Mouse (Mus musculus) right cerebral cortex, adult 2 months (tissue): Measurements from ENCODE around the gene Ostn.

Experiments used
- DNase-seq, 2 experiments: peaks; one replicate each; pipeline ENCODE4 v3.0.0; 2021 to 2022; ENCODE audit warnings: low spot score in 2 of 2

Ostn gene

DNA sequence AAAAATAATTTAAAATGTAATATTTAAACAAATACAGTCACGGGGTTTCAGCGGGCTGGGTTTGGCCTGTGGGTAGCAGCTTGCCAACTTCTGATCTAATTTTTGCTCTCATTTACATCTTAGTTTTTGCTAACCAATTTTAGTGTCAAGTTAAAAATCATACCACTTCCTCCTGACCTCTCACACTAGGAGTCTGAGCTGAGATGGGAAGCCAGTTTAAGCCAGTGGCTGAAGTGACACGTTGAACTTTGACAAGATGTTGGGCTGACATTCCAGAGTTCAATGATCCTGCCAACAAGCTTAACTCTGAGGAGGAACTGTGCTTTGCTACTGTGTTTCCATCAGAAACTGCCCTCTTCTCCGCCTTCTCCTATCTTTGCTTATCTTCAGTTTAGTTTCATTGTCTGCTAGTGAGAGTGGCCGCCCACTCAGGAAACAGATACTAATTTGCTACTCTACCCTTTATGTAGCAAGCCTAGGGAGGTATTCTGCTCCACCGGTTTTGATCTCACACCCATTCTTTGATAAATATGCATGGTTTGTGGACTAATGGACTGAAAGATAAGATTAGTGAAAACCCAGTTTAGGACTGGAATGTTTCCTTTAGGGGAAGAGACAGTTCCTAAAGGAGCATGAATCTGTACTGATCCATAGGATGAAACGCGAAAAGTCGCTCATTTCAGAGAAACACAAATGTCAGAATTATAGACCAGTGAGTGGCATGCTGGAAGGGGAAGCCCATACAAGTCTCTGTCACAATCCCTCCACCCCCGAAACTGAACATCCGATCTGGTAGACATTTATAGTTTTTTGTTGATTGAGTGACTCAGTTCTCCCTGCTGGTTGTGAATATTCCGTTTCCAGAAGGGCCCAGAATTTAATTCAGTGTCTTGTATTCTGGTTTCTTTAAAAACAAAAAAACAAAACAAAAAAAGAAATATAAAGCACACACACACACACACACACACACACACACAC is 80.6 kb downstream of the Ostn start:
- no peak for DNase-seq

DNA sequence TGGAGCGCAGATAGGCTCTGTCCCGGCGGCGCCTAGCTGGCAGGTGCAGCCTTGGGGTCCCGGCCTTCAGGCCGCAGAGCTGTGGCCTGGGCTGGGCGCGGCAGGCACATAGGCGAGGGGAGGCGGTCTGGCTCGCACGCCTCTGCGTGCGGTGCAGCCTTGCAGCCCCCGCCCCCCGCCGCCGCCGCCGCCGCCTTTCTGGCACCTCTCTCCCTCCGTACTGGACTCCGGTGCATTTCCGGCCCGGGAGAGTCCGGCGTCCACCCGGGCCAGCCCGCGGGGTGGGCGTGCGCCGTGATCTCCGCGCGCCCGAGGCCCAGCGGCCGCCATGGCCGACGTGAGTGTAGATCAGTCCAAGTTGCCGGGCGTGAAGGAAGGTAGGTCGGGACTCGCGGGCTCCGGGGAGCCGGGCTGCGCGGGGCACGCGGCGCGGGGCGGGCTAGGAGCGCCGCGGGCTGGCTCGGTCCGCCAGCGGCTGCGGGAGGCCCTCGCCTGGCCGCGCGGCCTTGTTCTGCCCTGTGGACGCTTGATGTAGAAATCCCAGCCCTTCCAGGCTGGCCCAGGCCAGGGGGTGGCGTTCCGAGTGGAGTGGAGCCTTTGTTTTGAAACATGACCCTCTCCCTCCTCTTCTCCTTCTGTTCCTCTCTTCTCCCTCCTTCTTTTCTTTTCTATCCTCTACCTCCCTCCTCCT is 81.6 kb downstream of the Ostn start, which contains the start of gene Ccdc50:
TSS of gene Ccdc50 (plus strand) at position 109 of the 691 bp plus-strand sequence.
- DNase-seq: peak; percentile 73 to 83

DNA sequence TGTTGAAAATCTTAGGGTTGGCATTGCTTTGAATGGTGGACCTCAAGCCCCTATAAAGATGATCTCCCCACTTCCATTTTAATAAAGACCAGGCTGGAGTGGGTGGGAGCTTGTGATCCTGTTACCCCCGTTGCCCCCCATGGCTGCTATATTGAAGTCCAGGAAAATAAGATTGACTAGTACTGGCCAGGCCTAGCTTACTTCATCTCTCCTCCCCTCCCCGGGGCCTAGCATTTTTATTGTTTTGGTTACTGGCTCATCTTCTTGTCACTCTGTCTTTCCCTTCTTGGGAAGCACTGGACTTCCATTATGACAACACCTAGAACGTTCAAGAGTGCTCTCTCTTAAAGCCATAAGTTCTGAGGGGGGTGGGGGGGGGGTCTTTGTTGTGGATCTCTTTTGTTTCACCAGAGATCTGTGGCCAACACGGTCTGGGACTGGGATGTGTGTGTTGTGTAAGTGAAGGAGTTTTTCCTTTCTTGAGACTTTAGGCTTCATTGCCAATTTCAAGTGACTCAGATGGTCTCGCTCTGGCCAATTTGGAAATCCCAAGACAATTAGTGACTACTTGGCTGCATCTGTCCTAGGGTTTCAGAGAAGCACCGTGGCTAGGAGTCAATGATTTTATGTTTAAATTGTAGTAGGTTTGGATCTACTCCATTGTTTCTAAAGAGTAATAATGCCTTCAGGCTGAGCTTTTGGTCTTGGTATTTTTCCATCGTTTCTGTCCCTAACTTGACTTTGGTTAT is 82.4 kb downstream of the Ostn start:
- DNase-seq: peak in 1 of 2 experiments; percentile 22

DNA sequence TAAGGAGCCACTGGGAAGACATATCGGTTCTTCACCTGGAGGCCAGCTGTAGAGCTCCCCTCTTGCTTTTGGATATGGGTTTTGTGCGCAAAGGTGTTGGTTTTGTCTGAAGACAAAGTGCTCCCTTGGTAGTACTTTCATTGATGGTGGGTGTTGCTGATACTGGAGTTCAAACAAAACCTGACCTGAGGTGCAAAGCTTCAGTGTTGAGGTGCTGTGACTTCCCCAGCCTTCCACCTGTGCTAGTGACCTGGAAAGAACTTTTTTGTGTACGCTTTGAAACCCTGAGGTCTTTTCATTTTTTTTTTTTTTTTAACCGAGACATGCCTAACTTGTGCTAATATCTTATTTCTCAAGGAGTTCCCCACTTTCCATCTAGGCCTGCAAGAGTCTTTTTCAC is 83.0 kb downstream of the Ostn start:
- DNase-seq: no peak

DNA sequence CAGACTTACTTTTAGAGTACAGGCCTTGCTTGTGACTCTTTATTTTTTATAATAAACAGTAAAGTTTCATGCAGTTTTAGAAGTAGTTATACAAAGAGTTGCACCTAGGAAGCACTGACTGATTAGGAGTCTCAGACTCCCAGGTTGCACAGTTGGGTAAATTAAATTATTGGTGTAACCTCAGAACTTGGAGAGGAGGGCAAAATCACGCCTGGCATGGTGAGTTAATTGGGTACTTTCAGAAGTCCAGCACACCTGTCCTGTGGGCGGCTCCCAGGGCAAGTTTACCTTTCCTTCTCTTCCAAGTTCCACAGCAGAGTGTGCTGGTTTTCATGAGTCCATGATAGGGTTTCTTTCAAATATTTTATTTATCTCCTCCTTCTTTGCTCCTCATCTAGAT is 84.6 kb downstream of the Ostn start:
- DNase-seq: no peak

DNA sequence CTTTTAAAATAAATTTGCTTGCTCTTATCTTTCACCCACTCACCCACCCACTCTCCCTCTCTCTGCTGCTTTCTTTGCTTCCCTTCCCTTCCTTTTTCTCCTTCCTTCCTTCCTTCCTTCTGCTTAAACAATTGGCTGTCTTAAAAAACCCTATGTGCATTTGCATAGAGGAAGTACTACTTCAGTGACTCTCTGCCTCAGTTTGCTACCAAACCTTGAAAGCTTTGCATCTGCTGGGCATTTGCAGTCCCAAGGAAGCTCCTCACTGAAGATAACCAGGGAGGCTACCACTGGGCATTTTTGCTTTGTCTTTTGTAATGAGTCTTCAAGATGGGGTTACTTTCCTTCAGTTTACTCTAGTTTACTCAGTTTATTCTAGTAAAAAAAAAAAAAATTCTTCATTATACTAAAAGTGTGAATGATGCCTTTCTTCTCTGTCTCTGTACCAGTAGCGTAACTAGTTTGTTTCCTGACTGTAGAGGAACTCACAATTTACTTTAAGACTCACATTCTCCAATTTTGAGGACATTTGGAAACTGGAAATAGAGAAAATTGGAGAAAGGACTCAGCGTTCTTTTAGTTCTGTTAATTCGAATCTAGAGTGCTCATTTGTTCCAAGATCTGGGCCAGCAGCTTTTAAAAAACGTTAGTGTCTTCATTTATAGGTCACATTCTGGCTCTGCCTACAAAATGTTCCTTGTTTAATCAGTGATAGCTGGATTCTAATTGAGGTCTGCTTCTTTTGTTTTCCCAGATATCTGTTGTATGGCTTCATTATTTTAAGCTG is 88.2 kb downstream of the Ostn start:
- DNase-seq: no peak

DNA sequence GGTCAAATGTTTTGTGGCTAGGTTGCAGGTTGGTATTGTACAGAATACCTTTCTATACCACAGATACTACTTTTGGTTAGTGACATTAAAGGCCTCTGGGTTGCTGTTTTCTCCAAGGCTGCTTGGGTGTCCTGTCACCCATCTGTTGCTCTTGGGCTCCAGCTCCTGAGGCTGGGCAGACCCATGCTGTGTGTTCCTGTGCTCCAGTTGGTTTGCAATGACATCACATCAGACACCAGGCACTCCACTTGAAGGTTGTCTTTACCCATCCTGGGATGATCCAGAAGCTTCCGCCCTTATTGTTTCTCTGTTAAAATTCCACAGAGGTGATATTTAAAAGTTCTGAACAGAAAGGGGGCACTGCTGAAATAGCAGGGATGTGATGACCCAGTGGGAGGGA is 89.7 kb downstream of the Ostn start:
- DNase-seq: no peak

DNA sequence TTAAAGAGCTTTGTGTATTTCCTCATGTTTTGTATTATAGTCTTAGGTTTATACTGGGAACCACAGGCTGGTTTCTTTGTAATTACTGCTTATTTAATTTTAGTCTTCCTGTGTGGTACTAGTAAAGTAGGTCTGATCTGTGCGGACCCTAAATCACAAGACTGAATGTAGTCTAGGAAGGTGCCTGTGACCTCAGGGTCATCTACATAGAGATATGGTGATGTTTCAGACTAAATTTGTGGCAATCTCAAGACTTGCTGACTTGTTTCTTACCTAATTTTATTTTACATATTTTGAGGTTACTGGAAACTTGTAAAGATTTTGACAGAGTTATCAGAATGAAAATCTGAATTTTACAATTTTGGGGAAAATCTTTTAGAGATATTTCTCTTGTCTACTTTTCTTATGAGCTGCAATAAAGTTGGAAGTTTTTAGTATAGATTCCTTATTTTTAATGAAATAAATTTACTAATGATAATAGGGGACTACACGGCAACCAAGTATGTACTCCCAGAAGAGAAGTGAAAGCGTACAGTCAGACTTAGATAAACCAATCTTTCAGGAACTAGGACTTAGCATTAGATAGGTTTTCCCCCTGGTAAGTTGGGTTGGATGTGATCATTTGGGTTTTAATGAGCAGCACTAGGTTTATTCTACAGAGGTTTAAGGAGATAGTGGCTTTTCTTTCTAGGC is 91.9 kb downstream of the Ostn start:
- DNase-seq: no peak

DNA sequence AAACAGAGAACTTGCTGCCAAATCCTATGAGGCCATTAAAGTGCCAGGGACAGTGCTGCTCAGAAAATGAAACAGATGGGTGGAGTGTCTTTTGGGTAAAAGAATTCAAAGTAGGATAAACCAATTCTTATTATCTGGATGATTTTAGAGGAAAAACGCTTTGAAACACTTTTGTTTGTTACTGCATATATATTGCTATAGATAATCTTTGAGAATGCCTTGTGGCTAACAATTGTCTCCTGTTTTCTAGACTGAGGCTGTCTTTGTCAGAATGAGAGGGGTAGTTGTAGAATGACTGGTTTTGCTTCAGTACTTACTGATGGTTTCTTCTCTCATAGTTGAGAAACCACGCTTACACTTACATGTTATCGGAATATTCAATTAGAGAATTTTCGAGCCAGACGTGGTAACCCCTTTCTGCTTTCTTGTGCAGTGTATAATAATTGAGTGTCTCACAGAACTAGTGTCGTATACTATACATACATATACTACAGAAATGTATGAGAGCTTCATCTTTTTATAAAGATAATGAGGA is 92.5 kb downstream of the Ostn start:
- DNase-seq: no peak
